Mouse (Mus musculus) G1E (cell line): Measurements from ENCODE around the gene Dstyk.

Source experiments
- CTCF ChIP-seq: IDR thresholded peaks from 2 replicates; pipeline ENCODE4 v1.5.1; 2012; ENCODE audit warnings: low read depth, low read length, inconsistent platforms, mixed read lengths
- GATA2 ChIP-seq: IDR thresholded peaks from 2 replicates; pipeline ENCODE4 v1.6.1; 2012; ENCODE audit warnings: low read depth, low read length, inconsistent platforms, borderline replicate concordance

DNA sequence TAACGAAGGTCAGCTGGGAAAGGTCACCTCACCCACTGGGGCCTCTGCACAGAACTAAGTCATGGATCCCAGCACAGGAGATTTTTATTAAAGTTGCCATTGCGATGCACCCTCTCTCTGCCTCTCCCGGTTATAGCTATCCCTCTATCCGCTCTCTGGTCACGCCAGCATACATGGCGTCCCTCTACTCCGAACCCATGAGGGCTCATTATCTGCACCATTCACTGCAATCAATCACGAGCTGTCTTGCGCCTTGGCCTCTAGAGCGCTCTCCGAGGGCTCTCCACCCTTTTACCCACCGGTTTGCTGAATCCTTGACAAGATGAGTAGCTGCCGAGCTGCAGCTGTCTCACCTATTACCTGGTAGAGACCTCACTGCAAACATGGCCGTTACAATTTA, 32.1 kb upstream of the Dstyk start:
- TF ChIP-seq GATA2 (no peak), CTCF (no peak)
